Mouse (Mus musculus) forebrain, postnatal 0 days (tissue): ENCODE results near the gene Tmem30c. TPM values are rescaled to one million over a fixed set of nuclear protein-coding genes. Genes with fewer than 3 reads are reported as not detected.

Source experiments
- ATAC-seq: fragments of 200-750 bp; cut with Nextera tagmentation; 2 replicates; pipeline ENCODE4 v1.8.0; 2017; ENCODE audit warnings: mild to moderate bottlenecking, moderate library complexity
- DNase-seq: peaks from one replicate; pipeline ENCODE4 v3.0.0-alpha.2; 2015
- H3K27ac ChIP-seq: fragments of 300-500 bp; sonication (generic); 2 replicates; pipeline ENCODE4 v1.5.1; 2014; ENCODE audit warnings: low read depth, mild to moderate bottlenecking, antibody characterized with exemption, low read length, moderate library complexity, mixed read lengths
- H3K27me3 ChIP-seq: fragments of 300-500 bp; sonication (generic); 2 replicates; pipeline ENCODE4 v1.6.1; 2014; ENCODE audit warnings: mild to moderate bottlenecking, low read length, mixed read lengths; ENCODE audit not compliant: insufficient read depth
- H3K36me3 ChIP-seq: fragments of 300-500 bp; sonication (generic); 2 replicates; pipeline ENCODE4 v1.6.1; 2014; ENCODE audit warnings: mild to moderate bottlenecking, moderate library complexity; ENCODE audit not compliant: insufficient read depth
- H3K4me1 ChIP-seq: fragments of 300-500 bp; sonication (generic); 2 replicates; pipeline ENCODE4 v1.6.1; 2014; ENCODE audit warnings: antibody characterized with exemption; ENCODE audit not compliant: insufficient read depth
- H3K4me2 ChIP-seq: fragments of 300-500 bp; sonication (generic); 2 replicates; pipeline ENCODE4 v1.6.1; 2014; ENCODE audit warnings: low read depth, mild to moderate bottlenecking, moderate library complexity
- H3K4me3 ChIP-seq: fragments of 300-500 bp; sonication (generic); 2 replicates; pipeline ENCODE4 v1.5.1; 2014; ENCODE audit warnings: low read depth, low read length, mixed read lengths
- H3K9ac ChIP-seq: fragments of 300-500 bp; sonication (generic); 2 replicates; pipeline ENCODE4 v1.6.1; 2014; ENCODE audit warnings: mild to moderate bottlenecking
- H3K9me3 ChIP-seq: fragments of 300-500 bp; sonication (generic); 2 replicates; pipeline ENCODE4 v1.6.1; 2016; ENCODE audit warnings: low read length
- CTCF ChIP-seq: sonication (generic); IDR thresholded peaks from 2 replicates; pipeline ENCODE4 v1.5.1; 2016; ENCODE audit warnings: antibody characterized with exemption, control low read depth, low read depth
- WGBS: fragments of 180-500 bp; shearing (Covaris S2); extraction: QIAGEN DNeasy Blood & Tissue Kit; methylation state at CpG from one replicate; pipeline ENCODE4 v1.1.7; 2014; 5-methylcytosine and 5-hydroxymethylcytosine counted together
- polyA plus RNA-seq: library from polyadenylated mRNA; unstranded; fragments of >200 nt; fragmentation: Nextera tagmentation; extraction: Ambion mirVana; gene quantifications from 2 replicates; pipeline ENCODE4 v1.2.1, GENCODE M21; 2015
- total RNA-seq: library from RNA; depleted of rRNA; stranded (reverse); fragments of >200 nt; gene quantifications from 2 replicates; pipeline ENCODE4 v1.2.3, GENCODE M21; 2014; rRNA removed

The Tmem30c gene
- total RNA-seq (0.23 and 0.24 TPM in 2 replicates), polyA plus RNA-seq (0.27 TPM in 1 of 2 replicates, not detected in the other)

DNA sequence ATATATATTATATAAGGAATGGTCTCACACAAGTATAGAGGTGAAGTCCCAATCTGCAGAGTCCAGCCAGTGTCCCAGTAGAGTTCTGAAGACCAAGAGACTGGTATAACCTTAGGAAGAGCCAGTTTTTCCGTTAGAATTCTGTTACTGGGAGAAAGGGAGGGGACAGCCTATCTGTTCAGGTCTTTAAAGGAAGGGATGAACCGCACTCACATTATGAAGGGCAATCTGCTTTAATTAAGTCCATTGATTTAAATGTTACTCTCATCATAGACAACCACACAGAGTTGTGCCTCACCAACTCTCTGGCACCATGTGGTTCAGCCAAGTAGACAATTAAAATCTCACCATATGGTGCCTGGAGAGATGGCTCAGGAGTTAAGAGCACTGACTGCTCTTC, at the start of gene Tmem30c:
Gene Tmem30c (minus strand): TSS at position 101 of the 400 bp plus-strand sequence.
- no peak for DNase-seq

DNA sequence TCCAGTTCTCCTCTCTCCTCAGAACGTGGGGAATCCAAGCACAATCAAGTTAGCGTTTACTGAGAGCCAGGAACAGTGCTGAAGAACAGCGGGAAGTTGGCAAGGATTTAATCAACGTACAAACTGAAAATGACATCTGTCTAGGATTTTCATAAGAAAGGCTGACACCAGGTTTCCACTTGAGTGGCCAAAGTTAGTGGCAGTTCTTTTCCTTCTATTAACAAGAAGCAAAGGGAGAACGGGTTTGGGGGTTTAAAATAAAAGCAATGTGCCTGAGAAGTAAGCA, 47.9 kb upstream of the Tmem30c start:
- no peak overlapping the region for H3K9ac ChIP-seq
- ATAC-seq: no peak; the same call in 1 of the 2 replicates
- H3K27ac ChIP-seq: no peak overlapping the region
- H3K4me2 ChIP-seq: no peak overlapping the region
- no peaks in the 10 kb centered on the region for H3K4me1 ChIP-seq
- WGBS: 20% methylated on average over 5 of the region's 5 CpGs
- H3K27me3 ChIP-seq: no peaks in the 10 kb centered on the region
- no peaks in the 10 kb centered on the region for H3K36me3 ChIP-seq
- no peak for DNase-seq
- H3K4me3 ChIP-seq: no peak overlapping the region
- no peak for TF ChIP-seq CTCF
- H3K9me3 ChIP-seq: no peaks in the 10 kb centered on the region

More for the DNA sequence above, at the start of gene Tmem30c:
- Histone ChIP-seq H3K4me3 (no peak within 1 kb of the TSS), H3K4me2 (no peak within 1 kb of the TSS), H3K9ac (no peak within 1 kb of the TSS), H3K27ac (no peak within 1 kb of the TSS), H3K36me3 (no peaks in the 10 kb centered on the region), H3K27me3 (no peaks in the 10 kb centered on the region), H3K4me1 (no peaks in the 10 kb centered on the region), H3K9me3 (no peaks in the 10 kb centered on the region)
- 76% methylated on average over 2 of the region's 2 CpGs for WGBS
- no peak for TF ChIP-seq CTCF
- ATAC-seq: no peak

DNA sequence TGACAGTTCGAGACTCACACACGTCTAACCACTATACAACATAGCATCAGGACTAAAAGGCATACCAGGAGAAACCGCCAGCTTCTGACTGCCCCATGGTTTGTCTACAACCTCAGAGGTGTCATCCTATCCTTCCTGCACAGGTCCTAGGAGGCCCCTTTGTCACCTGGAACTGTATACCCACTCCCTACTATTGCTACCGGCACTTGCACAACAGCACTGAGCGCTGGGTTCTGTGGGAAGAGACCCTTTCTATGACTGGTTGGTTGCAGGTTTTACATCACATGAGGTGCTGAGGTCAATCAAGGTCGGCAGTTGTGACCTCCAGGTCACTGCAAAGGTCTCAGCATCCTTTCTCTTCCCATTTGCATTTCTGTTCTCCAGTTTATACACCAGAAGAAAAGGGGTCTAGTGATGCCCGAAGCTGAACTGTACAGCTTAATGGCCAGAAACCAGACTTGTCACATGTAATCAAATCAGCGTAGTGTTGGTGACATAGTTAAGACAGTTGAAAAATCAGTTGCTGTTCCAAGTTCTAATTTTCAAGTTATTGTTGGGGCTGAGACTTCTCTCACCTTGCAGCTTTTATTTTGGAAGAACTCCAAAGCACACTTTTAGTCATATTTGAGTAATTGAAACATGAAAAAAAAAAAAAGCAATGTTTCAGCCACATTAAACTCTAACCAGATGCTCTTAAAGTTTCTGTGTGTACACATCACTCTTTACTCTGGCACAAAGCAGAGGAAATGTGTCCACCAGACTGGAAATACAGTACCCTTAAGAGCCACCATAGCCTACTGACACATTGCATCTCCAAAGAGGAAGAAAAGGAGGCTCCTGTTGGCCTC, 47.3 kb upstream of the Tmem30c start:
- Histone ChIP-seq H3K4me2 (no peak overlapping the region), H3K9ac (no peak overlapping the region), H3K27ac (no peak overlapping the region), H3K36me3 (no peaks in the 10 kb centered on the region), H3K4me3 (no peak overlapping the region), H3K4me1 (no peaks in the 10 kb centered on the region), H3K27me3 (no peaks in the 10 kb centered on the region), H3K9me3 (no peaks in the 10 kb centered on the region)
- no peak for TF ChIP-seq CTCF
- ATAC-seq (no peak), DNase-seq (no peak)
- WGBS: 82% methylated on average over 8 of the region's 8 CpGs

DNA sequence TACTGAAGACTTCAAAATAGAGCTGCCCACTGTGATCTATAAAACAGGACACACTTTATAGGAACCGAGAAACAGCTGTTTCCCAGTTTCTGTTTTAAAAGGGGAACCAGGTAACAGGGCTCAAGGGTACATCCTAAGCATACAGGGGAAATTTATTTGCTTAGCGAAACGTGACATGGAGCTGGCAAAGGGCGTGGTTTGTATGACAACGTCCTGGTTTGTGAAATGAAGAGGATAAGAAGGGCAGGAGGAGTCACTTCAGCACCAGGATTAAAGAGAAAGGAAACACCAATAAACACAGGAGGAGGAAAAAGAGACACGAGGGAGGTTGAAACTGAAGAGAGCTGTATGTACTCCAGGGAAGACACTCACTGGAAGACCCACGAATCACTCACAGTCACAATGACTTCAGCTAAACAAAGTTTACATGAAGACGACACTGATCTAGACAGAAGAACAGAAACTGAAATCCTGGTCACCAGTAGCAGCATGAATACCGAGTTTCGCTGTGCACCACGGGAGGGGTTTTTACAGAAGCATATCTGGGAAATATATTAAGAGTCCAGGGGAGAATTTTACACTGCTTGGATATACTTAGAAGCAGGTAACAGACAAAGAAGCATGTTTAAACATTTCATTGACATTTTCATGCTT, 44.2 kb upstream of the Tmem30c start:
- H3K9ac ChIP-seq: no peak overlapping the region
- H3K4me1 ChIP-seq: no peaks in the 10 kb centered on the region
- no peaks in the 10 kb centered on the region for H3K36me3 ChIP-seq
- no peak overlapping the region for H3K4me3 ChIP-seq
- ATAC-seq (no peak), DNase-seq (no peak)
- no peak overlapping the region for H3K4me2 ChIP-seq
- no peak for TF ChIP-seq CTCF
- WGBS: 83% methylated on average over 11 of the region's 11 CpGs
- H3K27ac ChIP-seq: no peak overlapping the region
- no peaks in the 10 kb centered on the region for H3K9me3 ChIP-seq
- H3K27me3 ChIP-seq: no peaks in the 10 kb centered on the region

DNA sequence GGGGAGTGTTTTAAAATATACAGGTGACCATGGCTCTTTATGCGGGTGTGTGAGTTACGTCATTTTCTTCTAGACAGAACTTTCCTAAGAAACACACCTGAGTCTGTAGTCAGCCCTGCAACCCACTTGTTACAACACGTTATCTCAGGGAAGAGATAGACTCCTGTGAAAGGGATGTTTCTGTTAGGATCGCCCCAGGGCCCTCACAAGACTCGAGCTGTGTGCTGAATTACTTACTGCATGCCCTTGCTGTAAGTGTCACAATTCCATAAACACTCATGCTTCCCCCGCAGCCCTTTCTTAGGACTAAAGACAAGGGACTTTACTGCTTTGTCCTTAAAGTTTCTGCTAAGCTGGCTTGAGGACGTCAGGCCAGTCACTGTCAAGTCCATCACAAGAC, 39.6 kb upstream of the Tmem30c start:
- 87% methylated on average over 7 of the region's 7 CpGs for WGBS
- H3K27ac ChIP-seq: no peak overlapping the region
- no peaks in the 10 kb centered on the region for H3K36me3 ChIP-seq
- no peak for TF ChIP-seq CTCF
- no peaks in the 10 kb centered on the region for H3K4me1 ChIP-seq
- ATAC-seq (no peak), DNase-seq (no peak)
- no peaks in the 10 kb centered on the region for H3K27me3 ChIP-seq
- no peak overlapping the region for H3K4me3 ChIP-seq
- H3K9me3 ChIP-seq: no peaks in the 10 kb centered on the region
- no peak overlapping the region for H3K4me2 ChIP-seq
- no peak overlapping the region for H3K9ac ChIP-seq

DNA sequence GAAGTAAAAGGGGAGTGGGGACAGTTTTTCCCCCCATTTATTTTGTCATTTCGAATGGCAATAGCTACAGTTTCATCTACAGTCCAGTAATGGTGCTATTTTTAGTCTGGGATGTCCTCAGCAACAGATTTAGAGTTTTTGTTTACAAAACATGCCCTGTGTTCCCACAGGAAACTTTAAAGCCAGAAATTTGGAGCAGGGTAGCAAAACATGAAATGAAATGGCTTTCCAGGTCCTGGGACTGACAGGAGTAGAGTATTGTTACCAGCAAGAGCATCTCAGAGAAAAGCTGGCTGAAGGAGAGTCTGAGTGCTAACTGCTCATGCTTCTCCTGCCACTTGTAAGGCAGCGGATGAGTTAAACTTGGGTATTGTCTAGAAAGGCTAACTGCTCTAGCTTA, 37.4 kb upstream of the Tmem30c start:
- Histone ChIP-seq H3K4me2 (no peak overlapping the region), H3K36me3 (no peaks in the 10 kb centered on the region), H3K4me1 (no peaks in the 10 kb centered on the region), H3K27me3 (no peaks in the 10 kb centered on the region), H3K27ac (no peak overlapping the region), H3K4me3 (no peak overlapping the region), H3K9ac (no peak overlapping the region), H3K9me3 (no peaks in the 10 kb centered on the region)
- 76% methylated on average over 2 of the region's 2 CpGs for WGBS
- DNase-seq (no peak), ATAC-seq (no peak)
- TF ChIP-seq CTCF: no peak

DNA sequence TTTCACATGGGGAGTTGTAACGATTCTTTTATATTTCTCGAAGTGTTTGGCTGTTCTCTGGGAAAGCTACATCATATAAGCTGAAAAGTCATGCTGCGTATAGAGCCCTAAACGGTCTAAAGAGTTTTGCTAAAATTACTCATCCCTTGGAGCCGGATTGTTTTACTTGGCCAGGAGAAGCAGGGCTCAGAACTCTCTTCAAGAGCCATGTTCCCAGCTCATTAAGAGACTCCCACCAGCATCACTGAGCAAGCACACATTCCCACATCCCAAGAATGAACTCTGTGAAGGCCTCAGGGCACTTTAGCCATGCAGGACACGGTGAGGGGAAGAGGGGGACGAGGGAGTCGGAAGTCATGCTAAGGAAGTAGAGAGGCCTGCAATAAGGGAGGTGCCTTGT, 36.4 kb upstream of the Tmem30c start:
- H3K27me3 ChIP-seq: no peaks in the 10 kb centered on the region
- H3K4me2 ChIP-seq: no peak overlapping the region
- no peaks in the 10 kb centered on the region for H3K36me3 ChIP-seq
- no peak for DNase-seq
- TF ChIP-seq CTCF: no peak
- no peak for ATAC-seq
- WGBS: 82% methylated on average over 8 of the region's 8 CpGs
- no peak overlapping the region for H3K4me3 ChIP-seq
- no peak overlapping the region for H3K9ac ChIP-seq
- no peaks in the 10 kb centered on the region for H3K9me3 ChIP-seq
- no peaks in the 10 kb centered on the region for H3K4me1 ChIP-seq
- no peak overlapping the region for H3K27ac ChIP-seq
